ENCODE assay signal across 27 mouse cellular contexts in the genomic region with DNA sequence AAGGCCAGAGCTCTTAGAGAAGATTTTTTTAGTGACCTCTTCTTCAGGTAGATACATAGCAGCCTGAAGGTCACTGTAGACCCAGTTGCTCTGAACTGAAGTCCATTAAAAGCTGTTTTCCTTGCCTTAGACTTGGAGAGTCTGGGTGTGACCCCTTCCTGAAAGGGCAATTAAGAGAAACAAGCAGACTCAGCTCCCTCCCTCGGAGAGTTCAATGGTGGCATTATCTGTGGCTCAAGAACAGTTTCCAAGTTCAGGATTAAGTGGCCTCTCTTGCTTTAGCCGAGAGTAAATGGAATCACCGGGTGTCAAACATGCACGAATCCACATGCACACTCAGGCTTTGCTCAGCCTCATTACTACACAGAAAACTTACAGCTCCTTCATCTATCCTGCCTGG. TPM values are rescaled to one million over a fixed set of nuclear protein-coding genes. Genes with fewer than 3 reads are reported as not detected.
DNase-seq lines count a peak whose midpoint lies in the region; ATAC-seq and TF ChIP-seq lines count a peak whose summit lies in the region.
"Had no signal": no experiment of that assay in that cellular context is flagged by ENCODE, and none has a peak within 500 bp of the region (broad histone marks: within the 10 kb centered on the region; RNA-seq: fewer than 3 reads in every experiment).

No protein-coding gene starts in this region.

- ATAC-seq in heart, embryonic 12.5 days (ENCODE audit: insufficient number of reproducible peaks, low FRiP score): no peak
- ATAC-seq: activated CD4-positive, CD25-positive, alpha-beta regulatory T cell, adult 4 months; CD4-positive, CD25-positive, alpha-beta regulatory T cell, adult 4 months; forebrain, embryonic 15.5 days; intestine, postnatal 0 days; Patski had no signal

- H3K4me2 ChIP-seq in heart, embryonic 12.5 days: no peak overlapping the region
- H3K4me2 ChIP-seq: embryonic facial prominence, embryonic 12.5 days; embryonic facial prominence, embryonic 15.5 days; forebrain, embryonic 15.5 days; hindbrain, embryonic 12.5 days; hindbrain, embryonic 15.5 days had no signal

- in situ Hi-C loops in ES-E14 (cut with MboI; ENCODE audit: low sequenced_read_pairs in 2 of 2, unreplicated experiment in 2 of 2): no loop called here

- H3K4me1 ChIP-seq in heart, embryonic 12.5 days (replicated peaks): no peaks in the 10 kb centered on the region
- no peaks in the 10 kb centered on the region for H3K4me1 ChIP-seq in ES-E14 (ENCODE audit: control insufficient read depth in 2 of 2, insufficient read depth in 2 of 2, low read length in 2 of 2, poor library complexity in 1 of 2)
- H3K4me1 ChIP-seq: embryonic facial prominence, embryonic 12.5 days; embryonic facial prominence, embryonic 15.5 days; forebrain, embryonic 15.5 days; heart, embryonic 10.5 days; hindbrain, embryonic 12.5 days; hindbrain, embryonic 15.5 days had no signal

- H3K36me3 ChIP-seq in heart, embryonic 12.5 days: no peaks in the 10 kb centered on the region
- H3K36me3 ChIP-seq in ES-E14 (ENCODE audit: control insufficient read depth, insufficient read depth, low read length, poor library complexity, severe bottlenecking): no peaks in the 10 kb centered on the region
- H3K36me3 ChIP-seq: embryonic facial prominence, embryonic 12.5 days; embryonic facial prominence, embryonic 15.5 days; forebrain, embryonic 15.5 days; G1E; heart, embryonic 10.5 days; hindbrain, embryonic 12.5 days; hindbrain, embryonic 15.5 days had no signal

- no peaks in the 10 kb centered on the region for H3K9me3 ChIP-seq in heart, embryonic 12.5 days (replicated peaks)
- H3K9me3 ChIP-seq in ES-E14 (ENCODE audit: control insufficient read depth, insufficient read depth, low read depth, low read length): no peaks in the 10 kb centered on the region
- H3K9me3 ChIP-seq: embryonic facial prominence, embryonic 12.5 days; embryonic facial prominence, embryonic 15.5 days; forebrain, embryonic 15.5 days; heart, embryonic 10.5 days; hindbrain, embryonic 12.5 days; hindbrain, embryonic 15.5 days had no signal

- no peak overlapping the region for H3K4me3 ChIP-seq in heart, embryonic 12.5 days
- no peak overlapping the region for H3K4me3 ChIP-seq in ES-E14 (ENCODE audit: insufficient read depth in 1 of 2, low read depth in 1 of 2, low read length in 2 of 2, poor library complexity in 1 of 2, severe bottlenecking in 1 of 2)
- H3K4me3 ChIP-seq: embryonic facial prominence, embryonic 12.5 days; embryonic facial prominence, embryonic 15.5 days; forebrain, embryonic 15.5 days; heart, adult 2 months; heart, embryonic 10.5 days; hindbrain, embryonic 12.5 days; hindbrain, embryonic 15.5 days had no signal

- DNase-seq in heart, adult 11 months: peak; percentile 21
- DNase-seq in ES-E14 (ENCODE audit: low read depth, low spot score): peak; percentile 36
- DNase-seq in ZHBTc4 (ENCODE audit: low read depth, low spot score): peak; percentile 55
- no peak for DNase-seq in ovary, adult 18-20 months (ENCODE audit: low spot score)
- DNase-seq in thymus, postnatal 10 days (ENCODE audit: low spot score in 2 of 2): no peak
- DNase-seq: adrenal gland, adult 8-10 months; adrenal gland, postnatal 36 days; cerebellum, adult 11 months; cerebellum, adult 2 months; cerebellum, adult 9-11 months; cerebellum, postnatal 25 days; gastrocnemius, postnatal 25 days; heart, adult 2 months had no signal

- no peak overlapping the region for H3K9ac ChIP-seq in heart, embryonic 12.5 days
- no peak overlapping the region for H3K9ac ChIP-seq in ES-E14 (ENCODE audit: insufficient read depth, low read depth, low read length, poor library complexity, severe bottlenecking)
- H3K9ac ChIP-seq: embryonic facial prominence, embryonic 12.5 days; embryonic facial prominence, embryonic 15.5 days; forebrain, embryonic 15.5 days; hindbrain, embryonic 12.5 days; hindbrain, embryonic 15.5 days had no signal

- H3K27ac ChIP-seq in heart, embryonic 12.5 days (ENCODE audit: poor library complexity, severe bottlenecking): no peak overlapping the region
- no peak overlapping the region for H3K27ac ChIP-seq in ES-E14 (ENCODE audit: insufficient read depth, low read depth, low read length, poor library complexity, severe bottlenecking)
- H3K27ac ChIP-seq: embryonic facial prominence, embryonic 12.5 days; embryonic facial prominence, embryonic 15.5 days; forebrain, embryonic 15.5 days; heart, adult 2 months; heart, embryonic 10.5 days; hindbrain, embryonic 12.5 days; hindbrain, embryonic 15.5 days had no signal

- 48% methylated on average over 4 of the region's 4 CpGs for WGBS in heart, embryonic 12.5 days

- no peaks in the 10 kb centered on the region for H3K27me3 ChIP-seq in heart, embryonic 12.5 days (replicated peaks)
- H3K27me3 ChIP-seq: embryonic facial prominence, embryonic 12.5 days; embryonic facial prominence, embryonic 15.5 days; forebrain, embryonic 15.5 days; hindbrain, embryonic 12.5 days; hindbrain, embryonic 15.5 days had no signal

TF ChIP-seq in ES-E14, 5 proteins besides CTCF, POLR2A, EP300 and RAD21:
- TF ChIP-seq CHD2 (IDR thresholded peaks at IDR 0.05; ENCODE audit: low read depth, low read length) (no peak), MAFK (IDR thresholded peaks at IDR 0.05; ENCODE audit: insufficient read depth, low read depth, low read length) (0 out of 2 replicates have a peak, but pooled peaks have one; percentile 8), ZNF384 (IDR thresholded peaks at IDR 0.05; ENCODE audit: low read depth, low read length) (no peak), ZC3H11A (IDR thresholded peaks at IDR 0.05; ENCODE audit: borderline replicate concordance, low read depth, low read length) (no peak), HCFC1 (IDR thresholded peaks at IDR 0.05; ENCODE audit: borderline replicate concordance, insufficient read depth, low read length) (no peak)

RNA-seq across cellular contexts. Expression of a gene that starts 53.2 kb away (rescaled TPM):
- 4.4 and 4.7 TPM in 2 replicates for polyA plus RNA-seq in heart, embryonic 12.5 days (2016; fragmentation: Nextera tagmentation; extraction: Ambion mirVana)
- total RNA-seq in ES-E14 (2012; rRNA removed): 0.76 and 0.79 TPM in 2 replicates
- total RNA-seq: common myeloid progenitor, adult 5-6 weeks; G1E; hematopoietic stem cell, adult 5-6 weeks had no signal
- polyA plus RNA-seq: activated CD4-positive, CD25-positive, alpha-beta regulatory T cell, adult 4 months; CD4-positive, CD25-positive, alpha-beta regulatory T cell, adult 4 months; G1E had no signal

Comparison
In these comparisons a context has a peak if more than half of its experiments do, and no peak if none do; other contexts are left out.
1. DNase-seq: peak in heart, adult 11 months (single experiment), ES-E14 (single experiment) and ZHBTc4 (single experiment); none in ovary, adult 18-20 months (single experiment) and thymus, postnatal 10 days (0 of 2).